Mouse (Mus musculus): ENCODE data around the gene Txlnb. TPM values are rescaled to one million over a fixed set of nuclear protein-coding genes. Genes with fewer than 3 reads are reported as not detected.
"Not testable (repeated sequence)": the region's sequence is repeated elsewhere in the genome, so short reads cannot be mapped to it uniquely, and the experiment has no call there.

Txlnb gene
- 1 to 10 TPM in 1 of 2 experiments, under 1 TPM in 1; 0.99 to 1.4 TPM for total RNA-seq (2021)
- long read RNA-seq, experiment 1, result 0 reads
- long read RNA-seq, experiment 2, full-length matches to known transcripts, result 2 of 2 reads
- long read RNA-seq, experiment 2, partial matches to known transcripts, result 0 of 2 reads
- long read RNA-seq, experiment 2, other reads (novel, unspliced or antisense), result 0 of 2 reads

DNA sequence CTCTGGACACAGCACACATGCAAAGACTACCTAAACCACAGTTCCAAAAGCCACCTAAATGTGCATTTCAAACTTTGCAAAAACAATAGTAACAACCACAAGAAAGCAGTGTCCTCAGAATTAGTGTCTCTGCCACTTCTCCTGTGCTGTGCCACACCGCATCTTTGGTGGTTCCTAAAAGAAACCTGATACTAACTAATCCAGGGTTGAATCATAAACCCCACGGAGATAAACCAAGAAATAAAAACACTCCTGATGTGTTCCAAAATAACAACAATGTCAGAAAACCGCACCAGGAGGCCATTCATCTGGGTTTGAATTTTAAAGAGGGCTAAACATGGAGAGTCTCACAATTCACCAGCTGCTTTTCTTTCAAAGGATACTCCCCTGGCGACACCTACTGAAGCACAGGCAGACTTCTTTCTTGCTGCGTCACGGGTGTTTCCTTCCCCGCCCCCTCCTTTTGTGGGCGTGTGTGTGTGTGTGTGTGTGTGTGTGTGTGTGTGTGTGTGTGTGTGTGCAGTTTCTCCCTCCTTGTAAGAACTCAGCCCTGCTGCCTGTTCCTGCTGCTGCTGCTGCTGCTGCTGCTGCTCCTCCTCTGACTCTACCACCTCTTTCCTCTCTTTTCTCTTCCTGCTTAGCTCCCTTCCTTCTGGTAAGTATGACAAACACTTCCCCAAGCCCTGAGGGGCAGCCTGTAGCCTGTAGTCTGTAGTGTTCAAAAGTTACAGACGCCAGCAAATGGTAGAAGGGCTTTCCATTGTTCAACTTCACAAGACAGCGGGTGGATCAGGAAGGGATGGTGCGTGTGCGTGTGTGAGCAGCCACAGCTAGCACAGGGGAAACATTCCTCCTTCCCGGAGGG, at the start of gene Txlnb:
TSS of gene Txlnb (plus strand) at position 460 of the 865 bp plus-strand sequence.
- DNase-seq (ENCODE audit: low spot score in 2 of 2), result peak; percentile 19 to 33

DNA sequence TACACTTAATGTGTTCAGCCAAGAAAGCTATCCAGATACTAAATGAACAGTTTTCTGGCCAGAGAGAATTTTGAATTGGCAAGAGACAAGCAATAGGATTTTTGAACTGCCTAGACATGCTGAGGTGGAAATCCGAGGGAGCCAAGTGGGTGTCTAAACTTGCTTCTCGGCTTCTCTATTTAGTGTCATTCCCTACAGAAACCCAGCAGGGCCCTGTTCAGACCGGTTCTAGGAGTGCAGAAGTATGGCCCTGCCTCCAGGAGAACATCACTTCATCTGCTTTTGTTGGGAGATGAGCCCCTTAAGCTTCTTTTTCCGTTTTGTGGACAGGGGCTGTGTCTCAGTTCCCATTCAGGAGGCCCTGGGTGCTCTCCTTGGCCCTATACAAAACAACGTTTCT, 43.5 kb upstream of the Txlnb start:
- DNase-seq (ENCODE audit: low spot score in 2 of 2), result no peak

DNA sequence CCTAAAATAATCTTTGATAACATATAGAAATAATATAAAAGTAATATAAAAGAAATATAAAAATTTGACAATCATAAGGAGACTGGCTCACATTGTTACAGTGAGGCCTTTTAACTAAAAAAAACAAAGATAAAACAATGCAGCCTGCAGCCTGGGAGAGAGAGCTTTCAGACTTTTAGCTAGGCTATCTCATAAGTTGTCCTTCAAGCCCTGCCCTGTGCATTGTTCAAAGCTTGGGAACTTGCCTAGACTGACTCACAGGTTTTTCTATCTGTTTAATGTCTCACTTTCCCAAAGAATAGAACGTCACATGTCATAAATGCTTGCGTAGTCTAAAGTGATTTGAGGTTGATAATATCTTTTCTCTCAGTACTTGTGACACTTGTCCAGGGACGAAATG, 36.3 kb upstream of the Txlnb start:
- DNase-seq (ENCODE audit: low spot score in 2 of 2), result no peak

DNA sequence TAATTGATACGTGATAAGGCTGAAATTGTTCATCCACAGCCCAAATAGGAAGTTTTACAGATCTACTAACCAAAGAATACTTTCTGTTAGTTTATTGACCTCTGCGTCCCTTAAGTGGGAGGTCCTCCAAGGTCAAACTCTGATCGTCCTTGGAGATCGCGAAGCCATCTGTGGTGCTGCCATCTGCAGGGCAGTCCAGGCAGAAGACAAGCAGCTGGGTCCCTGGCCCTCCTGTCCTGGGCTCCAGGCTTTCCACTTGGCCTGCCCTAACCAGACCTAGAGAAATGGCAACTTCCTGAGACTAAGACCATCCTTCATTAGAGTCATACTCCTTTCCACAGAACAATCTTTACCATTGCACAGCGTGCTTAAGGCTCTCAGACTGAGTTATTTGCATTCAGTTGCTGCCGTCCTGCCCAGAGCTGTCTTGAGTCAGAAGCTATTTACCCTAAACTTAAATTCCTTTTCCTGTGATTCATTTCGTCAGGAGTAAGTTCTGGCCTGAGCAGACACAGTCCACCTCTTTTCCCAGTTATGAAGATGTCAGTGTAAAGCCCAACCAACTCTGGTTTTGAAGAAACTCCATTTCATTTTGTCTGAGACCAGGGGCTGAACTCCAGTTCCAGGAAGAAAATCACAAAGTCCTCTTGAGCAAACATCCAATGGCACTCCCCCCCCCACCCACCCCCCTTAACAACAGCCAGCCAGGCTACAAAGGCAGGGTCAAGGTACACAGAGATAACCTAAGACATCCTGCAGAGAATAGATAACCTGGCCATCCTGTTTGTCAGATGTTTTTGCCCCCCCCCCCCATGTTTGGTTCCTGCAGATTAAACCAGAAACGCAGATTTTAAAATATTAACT, 35.0 kb upstream of the Txlnb start:
- no peak for DNase-seq (ENCODE audit: low spot score in 2 of 2)

DNA sequence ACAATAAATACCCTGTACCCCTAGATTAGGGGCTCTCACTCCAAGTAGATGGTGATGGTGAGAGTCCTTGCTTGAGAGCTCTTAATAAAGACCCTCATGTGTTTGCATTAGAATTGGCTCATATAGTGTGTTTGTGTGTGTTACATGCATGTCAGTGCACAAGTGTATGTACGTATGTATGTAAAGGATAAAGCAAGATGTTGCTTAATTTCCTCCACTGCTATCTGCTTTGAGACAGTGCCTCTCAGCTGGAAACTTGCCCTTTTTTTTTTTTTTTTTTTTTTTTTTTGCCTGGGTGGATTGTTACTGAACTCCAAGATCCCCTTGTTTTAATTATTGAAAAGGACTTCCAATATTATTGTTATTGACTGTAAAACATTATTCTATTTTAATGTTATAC, 34.4 kb upstream of the Txlnb start:
- DNase-seq (ENCODE audit: low spot score in 2 of 2), result no peak

DNA sequence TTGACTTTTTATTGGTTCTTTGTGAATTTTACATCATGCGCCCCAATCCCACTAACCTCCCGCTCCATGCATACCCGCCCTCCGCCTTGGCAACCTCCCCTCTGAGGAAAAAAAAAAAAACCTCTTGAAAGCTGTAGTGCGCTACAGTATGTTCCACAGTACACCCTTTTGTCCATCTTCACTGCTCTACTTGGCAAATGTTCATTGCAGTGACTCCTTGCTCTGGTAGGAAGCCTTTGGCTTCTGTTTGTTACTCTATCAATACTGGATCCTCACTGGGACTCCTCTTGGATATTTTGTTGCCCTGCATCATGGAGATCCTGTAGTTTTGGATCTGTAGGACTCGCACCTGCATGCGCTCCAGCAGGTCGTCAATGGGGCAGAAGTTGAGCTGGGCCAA, 33.1 kb upstream of the Txlnb start:
- DNase-seq (ENCODE audit: low spot score in 2 of 2), result no peak

DNA sequence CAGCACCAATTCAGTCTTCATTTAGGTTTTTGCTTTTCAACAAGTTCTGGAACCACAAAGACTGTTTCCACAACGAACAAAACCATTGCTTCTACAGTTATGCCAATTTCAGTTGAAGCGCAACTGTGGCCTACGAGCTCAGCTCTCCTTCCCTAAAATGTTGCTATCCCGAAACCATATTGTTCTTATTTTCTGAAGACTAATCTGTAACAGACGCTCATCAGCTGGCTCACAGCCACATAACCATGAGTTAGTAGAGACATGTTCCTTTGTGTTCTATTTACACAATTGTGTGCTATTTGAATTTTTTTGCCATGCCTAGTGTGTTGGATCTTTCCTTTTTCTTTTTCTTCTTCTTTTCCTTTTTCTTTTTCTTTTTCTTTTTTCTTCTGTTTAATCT, 26.2 kb upstream of the Txlnb start:
- DNase-seq (ENCODE audit: low spot score in 2 of 2), result no peak

DNA sequence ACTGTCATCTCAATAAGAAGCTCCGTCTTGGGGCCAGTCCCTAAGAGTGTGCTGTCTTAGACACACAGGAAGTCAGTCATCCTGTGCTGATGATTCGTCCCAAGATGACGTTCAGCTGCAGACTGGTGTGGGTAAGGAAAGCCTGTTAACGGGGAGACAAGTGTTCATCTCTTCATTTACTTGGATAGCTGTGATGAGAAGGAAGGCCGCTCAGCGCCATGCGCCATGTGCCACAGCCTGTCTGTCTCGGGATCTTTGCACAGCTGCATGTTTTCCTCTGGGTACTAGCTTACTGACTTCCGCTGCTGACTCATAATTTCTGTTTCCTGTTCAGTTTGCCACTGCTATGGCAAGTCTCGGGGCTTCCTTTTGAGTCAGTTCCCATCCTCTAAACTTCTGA, 23.7 kb upstream of the Txlnb start:
- DNase-seq (ENCODE audit: low spot score in 2 of 2), result no peak

DNA sequence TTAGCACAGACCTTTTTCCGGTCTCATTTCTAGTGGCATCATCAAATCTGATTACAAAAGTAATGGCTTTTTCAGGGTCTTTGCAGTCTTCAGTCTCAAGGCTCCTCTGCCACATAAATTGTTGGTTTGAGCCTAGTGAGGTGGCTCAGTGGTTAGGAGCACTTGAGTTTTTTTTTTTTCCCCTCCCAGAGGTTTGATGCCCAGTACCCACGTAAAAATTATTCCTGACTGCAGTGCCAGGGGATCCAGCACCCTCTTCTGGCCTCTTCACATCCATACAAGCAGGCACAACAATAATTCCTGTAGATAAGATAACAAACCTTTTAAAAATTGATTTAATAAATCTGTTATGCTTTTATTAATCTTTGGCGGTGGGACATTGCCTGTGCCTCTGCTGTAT, 21.7 kb upstream of the Txlnb start:
- DNase-seq (ENCODE audit: low spot score in 2 of 2), result no peak

DNA sequence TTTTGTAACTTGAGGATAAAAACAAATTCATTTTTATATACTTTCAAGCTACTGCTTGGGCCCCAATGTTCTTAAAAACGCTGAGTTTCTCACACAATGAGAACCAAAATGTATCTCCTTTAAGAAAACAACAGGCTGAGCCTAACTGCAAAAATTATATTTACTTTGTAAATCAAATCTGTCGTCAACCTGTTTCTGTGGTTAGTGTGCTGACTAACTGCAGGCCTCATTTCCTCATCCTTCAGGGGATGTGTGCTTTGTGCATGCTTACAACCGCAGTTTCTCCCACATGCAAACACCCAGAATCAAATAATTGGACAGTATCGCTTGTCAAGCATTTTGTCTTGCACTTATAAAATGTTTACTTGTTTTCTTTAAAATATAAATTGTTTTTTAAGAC, 20.9 kb upstream of the Txlnb start:
- DNase-seq (ENCODE audit: low spot score in 2 of 2), result no peak

DNA sequence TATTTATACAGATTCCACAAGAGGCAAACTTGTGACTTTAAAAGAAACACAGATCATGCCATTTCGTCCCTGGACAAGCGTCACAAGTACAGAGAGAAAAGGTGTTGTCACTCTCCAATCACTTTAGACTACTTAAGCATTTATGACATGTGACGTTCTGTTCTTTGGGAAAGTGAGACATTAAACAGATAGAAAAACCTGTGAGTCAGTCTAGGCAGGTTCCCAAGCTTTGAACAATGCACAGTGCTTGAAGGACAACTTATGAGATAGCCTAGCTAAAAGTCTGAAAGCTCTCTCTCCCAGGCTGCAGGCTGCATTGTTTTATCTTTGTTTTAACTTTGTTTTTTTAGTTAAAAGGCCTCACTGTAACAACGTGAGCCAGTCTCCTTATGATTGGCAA, 19.3 kb upstream of the Txlnb start:
- DNase-seq (ENCODE audit: low spot score in 2 of 2), result not testable (repeated sequence)

DNA sequence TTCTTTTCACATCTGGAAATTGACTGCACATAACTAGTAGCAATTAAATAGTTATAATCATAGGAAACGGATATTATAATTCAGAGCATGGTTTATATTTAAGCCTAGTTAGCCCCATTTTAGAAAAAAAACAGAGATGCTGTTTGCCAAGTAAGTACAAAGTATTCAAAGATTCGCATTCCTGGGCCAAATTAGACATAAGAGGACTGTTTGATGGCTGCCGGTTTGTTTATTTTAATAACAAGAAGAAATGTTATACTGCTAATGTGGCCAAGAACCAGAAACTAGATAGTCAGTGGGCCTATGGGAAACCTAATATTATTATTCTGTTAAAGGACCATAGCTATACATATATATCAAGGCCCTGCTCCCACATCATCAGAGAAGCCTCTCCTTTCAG, 9.3 kb upstream of the Txlnb start:
- DNase-seq (ENCODE audit: low spot score in 2 of 2), result no peak

DNA sequence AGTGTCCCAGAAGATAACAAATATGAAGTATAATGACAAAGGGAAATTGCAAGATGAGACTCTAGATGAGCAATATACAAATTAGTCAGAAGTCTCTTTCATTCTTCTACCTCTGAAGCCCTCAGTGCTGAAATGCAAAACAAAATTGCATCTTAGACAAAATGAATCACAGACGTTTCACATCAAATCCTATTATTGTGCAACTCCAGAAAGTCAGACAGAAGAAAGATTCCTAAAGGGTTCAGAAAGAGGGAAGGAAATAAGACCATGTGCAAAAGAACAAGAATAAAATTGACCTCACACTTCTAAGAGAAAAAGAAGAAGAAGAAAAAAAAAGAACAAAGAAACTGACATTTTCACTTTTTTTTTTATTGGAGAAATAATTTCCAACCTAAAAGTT, 8.1 kb upstream of the Txlnb start:
- DNase-seq (ENCODE audit: low spot score in 2 of 2), result no peak

DNA sequence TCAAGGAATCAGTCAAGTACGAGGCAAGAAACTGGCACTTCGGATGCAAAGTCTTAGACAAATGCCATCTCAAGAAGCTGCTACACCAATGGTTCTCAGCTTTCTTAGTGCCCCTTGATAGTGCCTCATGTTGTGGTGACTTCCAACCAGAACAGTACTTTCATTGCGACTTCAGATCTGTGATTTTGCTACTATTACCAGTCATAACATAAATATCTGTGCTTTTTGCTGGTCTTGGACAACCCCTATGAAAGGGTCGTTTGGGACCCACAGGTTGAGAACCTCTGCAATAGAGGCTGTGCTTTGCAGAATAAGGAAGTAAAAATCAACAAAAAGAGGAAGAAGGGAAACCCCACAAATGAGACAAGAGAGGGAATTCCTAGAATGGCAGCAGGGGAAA, 7.7 kb upstream of the Txlnb start:
- no peak for DNase-seq (ENCODE audit: low spot score in 2 of 2)

DNA sequence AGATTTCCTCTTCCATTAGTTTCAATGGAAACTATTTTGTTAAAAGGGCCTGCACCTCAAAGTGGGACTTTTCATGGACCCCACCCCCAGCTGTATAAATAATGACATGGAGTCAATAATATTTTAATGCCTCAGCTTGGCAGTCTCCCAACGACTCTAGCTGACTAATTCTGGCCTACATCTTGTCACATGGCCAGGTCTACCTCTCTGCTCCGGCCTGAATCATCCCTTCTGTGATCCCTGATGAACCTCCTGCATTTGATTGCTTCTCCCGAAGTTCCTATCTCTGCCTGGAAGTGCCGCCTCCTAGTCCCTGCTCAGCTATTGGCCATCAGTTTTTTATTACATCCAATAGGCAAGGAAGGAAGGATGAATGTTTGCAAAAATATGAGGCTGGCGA, 2.1 kb upstream of the Txlnb start:
- no peak for DNase-seq (ENCODE audit: low spot score in 2 of 2)

DNA sequence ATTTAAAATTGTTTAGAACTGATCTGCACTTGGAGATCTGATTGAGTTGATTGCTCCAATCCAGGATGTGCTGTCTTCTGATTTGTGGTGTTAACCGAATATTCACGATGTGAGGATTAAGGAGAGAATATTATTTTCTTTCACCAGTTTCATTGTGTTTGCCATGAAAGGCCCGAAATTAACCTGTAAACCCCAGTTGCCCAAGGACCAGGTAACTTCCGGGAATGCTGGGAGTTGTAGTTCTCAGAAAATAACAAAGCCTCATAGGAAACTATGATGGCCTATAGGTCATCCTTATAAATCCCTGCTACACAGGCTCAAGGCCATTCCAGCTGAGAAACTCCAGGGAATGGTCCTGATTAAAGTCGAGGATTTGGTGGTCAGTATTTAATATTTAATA, 1.6 kb upstream of the Txlnb start:
- no peak for DNase-seq (ENCODE audit: low spot score in 2 of 2)

DNA sequence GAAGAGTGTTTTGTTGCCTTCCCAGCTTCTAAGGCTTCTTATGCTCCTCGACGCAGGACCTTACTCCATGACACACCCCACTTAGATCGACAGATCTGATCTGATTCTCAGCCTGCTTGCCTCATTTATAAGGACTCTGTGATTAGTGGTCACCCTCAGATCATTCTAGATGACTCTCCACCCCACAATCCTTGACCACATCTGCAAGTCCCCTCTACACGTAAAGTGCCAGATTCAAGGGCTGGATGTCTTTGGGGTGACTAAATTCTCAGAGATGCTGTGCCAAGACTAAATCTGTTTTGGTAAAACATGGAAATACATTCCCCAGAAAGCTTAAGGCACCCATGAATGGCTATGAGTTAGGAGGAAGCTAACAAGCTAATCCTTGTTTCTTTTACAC, 799 bp upstream of the Txlnb start:
- no peak for DNase-seq (ENCODE audit: low spot score in 2 of 2)

DNA sequence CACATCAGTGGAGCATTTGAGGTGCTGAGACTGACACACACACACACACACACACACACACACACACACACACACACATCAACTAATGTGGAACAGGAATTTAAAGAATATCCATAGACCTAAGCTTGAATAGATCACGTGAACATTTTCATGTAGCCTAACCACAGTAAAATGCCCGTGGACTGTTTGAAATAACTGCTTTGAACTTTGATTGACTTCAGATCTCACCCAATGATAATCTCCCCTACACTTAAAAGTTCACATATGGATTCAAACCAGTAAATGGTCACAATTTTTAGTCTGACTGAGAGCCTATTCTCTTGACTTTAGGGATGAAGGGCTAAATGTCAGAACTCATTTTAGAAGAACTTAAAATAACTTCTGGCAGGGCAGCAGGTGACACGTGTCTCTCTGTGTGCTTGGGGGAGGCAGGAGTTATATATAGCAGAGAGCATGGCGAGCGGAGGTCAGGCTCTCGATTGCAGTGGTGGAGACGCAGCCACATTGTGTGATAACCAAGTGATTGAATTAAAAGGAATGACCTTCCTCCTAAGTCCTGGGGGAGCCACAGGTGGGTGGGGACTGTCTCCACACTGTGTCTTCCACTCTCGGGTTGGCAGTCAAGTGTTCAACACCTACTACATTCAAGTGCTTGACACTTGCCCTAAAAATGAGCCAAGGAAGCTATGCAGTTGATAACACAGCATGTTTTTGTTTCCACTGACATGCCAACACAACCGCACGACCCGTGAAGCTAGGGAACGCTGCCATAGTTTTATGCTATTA, 1.0 kb downstream of the Txlnb start:
- DNase-seq (ENCODE audit: low spot score in 2 of 2), result no peak

DNA sequence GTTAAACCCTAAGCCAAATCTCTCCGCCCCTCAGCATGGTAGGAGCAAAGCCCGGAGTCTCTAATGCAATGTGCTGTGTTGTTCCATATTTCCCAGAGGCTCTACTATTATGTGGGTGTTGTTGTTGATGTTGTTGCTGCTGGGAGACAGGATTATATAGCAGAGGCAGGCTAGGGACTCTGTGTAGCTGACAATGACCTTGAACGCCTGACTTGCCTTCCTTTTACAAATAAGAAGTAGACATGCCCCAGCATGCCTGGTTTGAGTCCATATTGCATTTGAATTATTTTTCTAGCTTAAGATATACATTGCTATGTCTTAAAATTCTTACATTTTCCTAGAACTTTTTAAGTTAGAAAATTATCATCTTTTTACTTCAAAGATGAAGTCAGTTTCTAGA, 1.7 kb downstream of the Txlnb start:
- DNase-seq (ENCODE audit: low spot score in 2 of 2), result no peak

DNA sequence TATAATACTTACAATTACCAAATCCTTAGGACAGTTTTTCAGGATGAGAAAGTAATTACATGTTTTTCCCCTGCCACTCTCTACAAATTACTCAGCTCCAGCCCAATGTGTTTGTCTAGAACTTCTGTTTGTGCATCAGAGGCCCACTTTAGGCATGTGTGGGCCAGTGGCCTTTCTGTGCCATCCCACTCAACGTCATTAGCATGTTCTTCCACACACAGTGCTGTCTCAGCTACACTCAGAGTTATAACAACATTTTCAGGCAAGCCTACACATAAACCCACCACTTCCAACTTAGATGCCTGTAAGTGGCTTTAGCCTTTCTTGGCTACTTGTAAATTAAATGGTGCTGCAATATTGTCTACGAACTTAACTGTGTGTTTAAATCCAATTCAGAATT, 5.8 kb downstream of the Txlnb start:
- no peak for DNase-seq (ENCODE audit: low spot score in 2 of 2)

DNA sequence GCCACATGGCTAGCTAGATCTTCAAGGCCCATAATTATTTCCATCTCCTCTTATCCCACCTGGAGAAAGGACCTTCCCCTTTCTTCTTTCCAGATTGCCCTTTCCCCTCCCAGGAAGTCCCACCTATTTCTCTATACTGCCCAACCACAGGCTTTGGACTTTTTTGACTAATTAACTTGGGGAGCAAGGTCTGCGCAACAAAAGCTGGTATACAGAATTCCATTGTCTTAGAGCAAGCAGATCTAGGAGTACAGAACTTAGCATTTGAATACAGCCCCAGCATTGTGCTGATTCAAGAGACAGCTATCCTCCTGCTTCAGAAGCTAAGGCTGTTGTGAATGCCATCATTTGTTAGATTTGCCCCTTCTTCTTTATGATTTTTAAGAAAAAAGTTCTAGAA, 12.5 kb downstream of the Txlnb start:
- no peak for DNase-seq (ENCODE audit: low spot score in 2 of 2)

Data from adrenal gland, adult 18-20 months (tissue).